Mouse (Mus musculus) neural tube, embryonic 11.5 days (tissue): ENCODE results near the gene Adamtsl5. TPM values are rescaled to one million over a fixed set of nuclear protein-coding genes. Genes with fewer than 3 reads are reported as not detected.
A peak's percentile ranks its signal among the peaks of the same experiment; 100 is the strongest.

Experiments
- ATAC-seq: fragments of 200-750 bp; cut with Nextera tagmentation; 2 replicates; pipeline ENCODE4 v1.8.0; 2017; ENCODE audit warnings: moderate number of reproducible peaks, mild to moderate bottlenecking, moderate TSS enrichment, moderate library complexity; ENCODE audit not compliant: insufficient read depth, low FRiP score, low TSS enrichment
- DNase-seq: peaks from one replicate; pipeline ENCODE4 v3.0.0-alpha.2; 2015; ENCODE audit warnings: low spot score
- H3K27ac ChIP-seq: fragments of 300-500 bp; sonication (generic); 2 replicates; pipeline ENCODE4 v1.5.1; 2014; ENCODE audit warnings: low read depth, mild to moderate bottlenecking, low read length
- H3K27me3 ChIP-seq: fragments of 300-500 bp; sonication (generic); 2 replicates; pipeline ENCODE4 v1.6.1; 2014; ENCODE audit warnings: mild to moderate bottlenecking, low read length, mixed read lengths; ENCODE audit not compliant: control insufficient read depth, insufficient read depth
- H3K36me3 ChIP-seq: fragments of 300-500 bp; sonication (generic); 2 replicates; pipeline ENCODE4 v1.6.1; 2014; ENCODE audit warnings: mild to moderate bottlenecking, low read length, moderate library complexity, mixed read lengths; ENCODE audit not compliant: control insufficient read depth, insufficient read depth
- H3K4me1 ChIP-seq: fragments of 300-500 bp; sonication (generic); 2 replicates; pipeline ENCODE4 v1.6.1; 2014; ENCODE audit warnings: low read length, mixed read lengths; ENCODE audit not compliant: control insufficient read depth, insufficient read depth
- H3K4me2 ChIP-seq: fragments of 300-500 bp; sonication (generic); 2 replicates; pipeline ENCODE4 v1.6.1; 2014; ENCODE audit warnings: low read depth, mild to moderate bottlenecking, moderate library complexity
- H3K4me3 ChIP-seq: fragments of 300-500 bp; sonication (generic); 2 replicates; pipeline ENCODE4 v1.5.1; 2014; ENCODE audit warnings: low read depth, low read length
- H3K9ac ChIP-seq: fragments of 300-500 bp; sonication (generic); 2 replicates; pipeline ENCODE4 v1.6.1; 2014; ENCODE audit warnings: mild to moderate bottlenecking, low read length
- H3K9me3 ChIP-seq: fragments of 300-500 bp; sonication (generic); 2 replicates; pipeline ENCODE4 v1.6.1; 2016; ENCODE audit warnings: low read length; ENCODE audit not compliant: control insufficient read depth
- WGBS: fragments of 180-500 bp; shearing (Covaris S2); extraction: QIAGEN DNeasy Blood & Tissue Kit; methylation state at CpG from one replicate; pipeline ENCODE4 v1.1.7; 2014; 5-methylcytosine and 5-hydroxymethylcytosine counted together
- polyA plus RNA-seq: library from polyadenylated mRNA; unstranded; fragments of >200 nt; fragmentation: Nextera tagmentation; extraction: Ambion mirVana; gene quantifications from 2 replicates; pipeline ENCODE4 v1.2.1, GENCODE M21; 2014

Adamtsl5 gene
- polyA plus RNA-seq, 1 experiment from 2014 or later = 0.17 TPM

- no peak for ATAC-seq
- DNase-seq = no peak
- Histone ChIP-seq H3K4me3 (no peak overlapping the region), H3K4me1 (peaks cover 6% of the 10 kb centered on the region), H3K9ac (no peak overlapping the region), H3K36me3 (peaks cover 19% of the 10 kb centered on the region), H3K27me3 (no peaks in the 10 kb centered on the region), H3K4me2 (no peak overlapping the region), H3K9me3 (no peaks in the 10 kb centered on the region), H3K27ac (no peak overlapping the region)
- WGBS = 51% methylated on average over 10 of the region's 10 CpGs
Measured at GRCm38 (mm10) chr10:80377716-80378115, 29.5 kb upstream of the Adamtsl5 start.

GRCm38 (mm10) chr10:80376160-80376559 lies 27.9 kb upstream of the Adamtsl5 start:
- Histone ChIP-seq H3K36me3 (peaks cover 7% of the 10 kb centered on the region), H3K27me3 (no peaks in the 10 kb centered on the region), H3K27ac (no peak overlapping the region), H3K9me3 (no peaks in the 10 kb centered on the region), H3K4me1 (peaks cover 4% of the 10 kb centered on the region), H3K4me3 (no peak overlapping the region), H3K9ac (no peak overlapping the region), H3K4me2 (no peak overlapping the region)
- ATAC-seq (no peak), DNase-seq (peak; percentile 92)
- WGBS = 1% methylated on average over 7 of the region's 7 CpGs

- Histone ChIP-seq H3K27ac (no peak overlapping the region), H3K4me2 (no peak overlapping the region), H3K4me1 (no peaks in the 10 kb centered on the region), H3K36me3 (no peaks in the 10 kb centered on the region), H3K27me3 (no peaks in the 10 kb centered on the region), H3K9me3 (no peaks in the 10 kb centered on the region), H3K4me3 (no peak overlapping the region), H3K9ac (no peak overlapping the region)
- WGBS = 19% methylated on average over 6 of the region's 6 CpGs
- DNase-seq = no peak
- no peak for ATAC-seq
Measured at GRCm38 (mm10) chr10:80374063-80374462, 25.9 kb upstream of the Adamtsl5 start.

DNA sequence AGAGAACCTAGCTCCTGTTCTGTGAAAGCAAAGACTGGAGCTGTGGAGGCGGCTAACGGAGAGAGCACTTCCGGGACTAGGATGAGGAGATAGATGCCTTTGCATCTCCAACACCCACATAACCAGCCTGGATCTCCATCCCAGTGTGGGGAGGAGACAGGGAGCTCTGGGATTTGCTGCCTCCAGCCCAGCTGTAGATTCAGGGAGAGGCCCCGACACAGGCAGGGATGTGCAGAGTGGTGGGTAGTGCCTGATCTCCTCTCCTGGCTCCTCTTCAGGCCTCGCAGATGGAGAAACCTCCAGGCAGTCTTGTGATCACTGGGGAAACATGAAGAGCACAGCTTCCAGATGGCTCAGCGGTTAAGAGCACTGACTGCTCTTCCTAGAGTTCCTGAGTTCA lies 24.5 kb upstream of the Adamtsl5 start:
- Histone ChIP-seq H3K4me3 (no peak overlapping the region), H3K4me2 (no peak overlapping the region), H3K36me3 (no peaks in the 10 kb centered on the region), H3K4me1 (no peaks in the 10 kb centered on the region), H3K9ac (no peak overlapping the region), H3K9me3 (no peaks in the 10 kb centered on the region), H3K27ac (no peak overlapping the region), H3K27me3 (no peaks in the 10 kb centered on the region)
- ATAC-seq (no peak), DNase-seq (no peak)
- WGBS = 82% methylated on average over 6 of the region's 6 CpGs

GRCm38 (mm10) chr10:80371983-80372382 lies 23.8 kb upstream of the Adamtsl5 start:
- no peaks in the 10 kb centered on the region for H3K27me3 ChIP-seq
- H3K27ac ChIP-seq = no peak overlapping the region
- H3K9me3 ChIP-seq = no peaks in the 10 kb centered on the region
- DNase-seq (no peak), ATAC-seq (no peak)
- WGBS = 60% methylated on average over 9 of the region's 9 CpGs
- no peak overlapping the region for H3K4me2 ChIP-seq
- H3K9ac ChIP-seq = no peak overlapping the region
- H3K4me3 ChIP-seq = no peak overlapping the region
- H3K36me3 ChIP-seq = no peaks in the 10 kb centered on the region
- H3K4me1 ChIP-seq = no peaks in the 10 kb centered on the region

DNA sequence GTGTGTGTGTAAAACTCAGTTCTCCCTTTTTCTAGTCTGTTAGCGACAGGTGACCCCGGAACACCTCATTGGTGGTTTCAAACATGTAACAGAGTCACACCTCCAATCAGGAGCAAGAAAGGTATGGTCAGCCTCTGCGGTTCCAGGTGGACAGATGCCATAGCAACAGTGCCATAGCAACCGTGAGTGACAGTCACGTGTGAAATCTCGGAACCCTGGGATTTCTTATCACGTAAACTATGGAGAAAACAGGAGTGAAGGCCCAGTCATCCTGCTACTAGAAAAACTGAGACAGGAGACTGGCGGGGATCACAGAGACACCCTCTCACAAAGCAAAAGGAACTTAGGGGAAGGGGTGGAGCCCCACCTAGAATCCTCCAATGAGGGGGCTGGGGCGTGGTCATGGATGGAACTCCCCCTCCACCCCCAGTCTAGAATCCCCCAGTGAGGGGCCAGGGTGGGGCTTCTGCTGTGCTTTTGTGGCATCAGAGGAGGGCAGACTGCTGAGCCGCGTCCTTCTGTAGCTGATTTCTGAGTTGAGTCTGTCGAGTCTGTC lies 23.3 kb upstream of the Adamtsl5 start:
- no peaks in the 10 kb centered on the region for H3K27me3 ChIP-seq
- H3K4me2 ChIP-seq = peak overlapping the region; percentile 17; the same call in 1 of the 2 replicates
- H3K9me3 ChIP-seq = no peaks in the 10 kb centered on the region
- 4% methylated on average over 12 of the region's 12 CpGs for WGBS
- no peak overlapping the region for H3K27ac ChIP-seq
- peak; percentile 72 for DNase-seq
- no peak overlapping the region for H3K4me3 ChIP-seq
- H3K36me3 ChIP-seq = no peaks in the 10 kb centered on the region
- ATAC-seq = peak; percentile 71; the same call in 1 of the 2 replicates
- no peak overlapping the region for H3K9ac ChIP-seq
- no peaks in the 10 kb centered on the region for H3K4me1 ChIP-seq

GRCm38 (mm10) chr10:80369995-80370747 lies 22.0 kb upstream of the Adamtsl5 start:
- no peak for ATAC-seq

DNA sequence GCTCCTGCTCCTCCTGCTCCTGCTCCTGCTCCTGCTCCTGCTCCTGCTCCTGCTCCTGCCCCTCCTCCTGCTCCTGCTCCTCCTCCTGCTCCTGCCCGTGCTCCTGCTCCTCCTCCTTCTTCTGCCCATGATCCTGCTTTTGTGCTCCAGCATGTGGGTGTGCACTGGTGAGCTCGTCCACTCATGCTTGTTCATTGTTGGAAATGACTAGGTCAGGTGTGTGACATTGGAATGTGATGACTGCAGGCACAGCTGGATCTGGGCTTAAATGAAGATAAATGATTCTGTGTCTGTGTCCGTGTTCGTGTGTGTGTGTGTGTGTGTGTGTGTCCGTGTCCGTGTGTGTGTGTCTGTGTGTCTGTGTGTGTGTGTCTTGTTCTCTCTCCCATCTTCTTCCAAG lies 20.2 kb upstream of the Adamtsl5 start:
- Histone ChIP-seq H3K4me1 (no peaks in the 10 kb centered on the region), H3K9ac (no peak overlapping the region), H3K27me3 (no peaks in the 10 kb centered on the region), H3K4me2 (no peak overlapping the region), H3K36me3 (no peaks in the 10 kb centered on the region), H3K4me3 (no peak overlapping the region), H3K9me3 (no peaks in the 10 kb centered on the region), H3K27ac (no peak overlapping the region)
- DNase-seq (no peak), ATAC-seq (no peak)
- WGBS = 86% methylated on average over 6 of the region's 6 CpGs

More at GRCm38 (mm10) chr10:80369995-80370747, 22.0 kb upstream of the Adamtsl5 start:
- Histone ChIP-seq H3K9ac (no peak overlapping the region), H3K4me3 (no peak overlapping the region), H3K9me3 (no peaks in the 10 kb centered on the region), H3K27me3 (no peaks in the 10 kb centered on the region), H3K4me2 (no peak overlapping the region), H3K36me3 (no peaks in the 10 kb centered on the region), H3K27ac (no peak overlapping the region), H3K4me1 (no peaks in the 10 kb centered on the region)
- WGBS = 84% methylated on average over 21 of the region's 21 CpGs
- DNase-seq = no peak

DNA sequence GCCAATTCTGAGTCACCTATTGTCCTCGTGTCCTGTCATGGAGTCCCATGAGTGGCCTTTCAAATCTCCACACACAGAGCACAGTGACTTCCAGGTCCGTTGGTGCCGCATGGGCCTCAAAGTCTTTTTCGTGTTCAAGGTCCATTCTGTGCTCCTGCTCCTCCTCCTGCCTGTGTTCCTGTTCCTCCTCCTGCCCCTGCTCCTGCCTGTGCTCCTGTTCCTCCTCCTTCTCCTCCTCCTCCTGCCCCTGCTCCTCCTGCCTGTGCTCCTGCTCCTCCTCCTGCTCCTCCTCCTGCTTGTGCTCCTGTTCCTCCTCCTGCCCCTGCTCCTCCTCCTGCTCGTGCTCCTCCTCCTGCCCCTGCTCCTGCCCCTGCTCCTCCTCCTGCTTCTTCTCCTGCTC lies 19.7 kb upstream of the Adamtsl5 start:
- H3K9me3 ChIP-seq = no peaks in the 10 kb centered on the region
- no peaks in the 10 kb centered on the region for H3K36me3 ChIP-seq
- H3K4me1 ChIP-seq = no peaks in the 10 kb centered on the region
- no peak for ATAC-seq
- DNase-seq = no peak
- H3K4me2 ChIP-seq = no peak overlapping the region
- no peaks in the 10 kb centered on the region for H3K27me3 ChIP-seq
- 71% methylated on average over 5 of the region's 5 CpGs for WGBS
- H3K9ac ChIP-seq = no peak overlapping the region
- no peak overlapping the region for H3K4me3 ChIP-seq
- H3K27ac ChIP-seq = no peak overlapping the region
